Mouse (Mus musculus) c-Kit-positive CD71-negative TER-119-negative erythroid progenitor cells, embryonic 14.5 days (primary cell): ENCODE measurements around the gene Ank2.
A peak's percentile ranks its signal among the peaks of the same experiment; 100 is the strongest.

Source experiments
- DNase-seq: peaks from one replicate; pipeline ENCODE4 v3.0.0-alpha.2; 2013; ENCODE audit warnings: low read depth

Ank2 gene

DNA sequence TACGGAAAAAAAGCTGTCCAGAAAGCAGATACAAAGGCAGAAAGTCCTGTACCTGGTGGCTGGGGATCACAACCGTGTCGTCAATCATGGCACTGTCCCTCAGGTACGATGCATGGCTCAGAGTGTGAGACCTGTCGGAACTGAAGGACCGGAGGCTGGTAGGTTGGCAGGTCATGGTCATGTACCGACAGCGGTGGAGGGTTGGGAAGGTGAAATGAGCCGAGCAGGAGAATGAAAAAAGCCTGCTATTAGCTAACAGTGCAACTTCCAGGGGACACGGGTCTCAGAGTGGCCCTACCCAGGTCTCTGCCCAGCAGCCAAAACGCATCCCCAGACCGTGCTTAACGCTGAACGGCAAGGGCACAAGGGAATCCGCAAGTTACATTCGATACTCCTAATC, 522.4 kb downstream of the Ank2 start:
- DNase-seq: no peak

DNA sequence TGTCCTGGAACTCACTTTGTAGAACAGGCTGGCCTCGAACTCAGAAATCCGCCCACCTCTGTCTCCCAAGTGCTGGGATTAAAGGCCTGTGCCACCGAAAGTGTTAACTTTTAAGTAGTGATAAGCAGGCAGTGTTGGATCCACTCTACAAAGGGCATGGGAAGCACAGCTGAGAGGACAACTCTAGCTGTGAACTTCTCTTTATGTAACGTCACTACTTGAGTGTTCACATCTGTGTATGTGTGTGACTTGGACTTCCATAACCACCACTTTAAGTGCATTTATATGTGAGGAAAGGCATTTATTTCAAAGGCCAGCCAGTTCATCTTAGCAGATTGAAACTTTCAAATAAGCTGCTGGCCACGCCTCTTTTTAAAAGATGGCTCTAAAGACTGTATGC, 523.7 kb downstream of the Ank2 start:
- no peak for DNase-seq

DNA sequence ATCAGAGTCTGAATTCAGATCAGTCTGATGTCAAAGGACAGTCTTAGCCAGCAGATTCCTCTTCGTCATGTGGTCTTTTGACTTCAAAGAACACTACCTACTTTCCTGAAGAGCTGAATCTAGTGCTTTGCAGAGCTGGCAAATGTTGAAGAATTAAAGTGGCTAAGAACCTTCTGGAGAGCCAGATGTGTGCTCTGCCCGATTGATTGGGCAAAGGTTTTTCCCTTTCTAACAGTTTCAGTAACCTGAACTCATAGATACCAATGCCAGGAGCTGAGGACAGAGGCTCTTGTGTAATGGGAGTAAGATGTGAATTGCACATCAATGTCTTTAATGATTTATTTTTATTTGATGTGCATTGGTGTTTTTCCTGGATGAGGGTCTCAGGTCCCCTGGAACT, 525.6 kb downstream of the Ank2 start:
- no peak for DNase-seq

DNA sequence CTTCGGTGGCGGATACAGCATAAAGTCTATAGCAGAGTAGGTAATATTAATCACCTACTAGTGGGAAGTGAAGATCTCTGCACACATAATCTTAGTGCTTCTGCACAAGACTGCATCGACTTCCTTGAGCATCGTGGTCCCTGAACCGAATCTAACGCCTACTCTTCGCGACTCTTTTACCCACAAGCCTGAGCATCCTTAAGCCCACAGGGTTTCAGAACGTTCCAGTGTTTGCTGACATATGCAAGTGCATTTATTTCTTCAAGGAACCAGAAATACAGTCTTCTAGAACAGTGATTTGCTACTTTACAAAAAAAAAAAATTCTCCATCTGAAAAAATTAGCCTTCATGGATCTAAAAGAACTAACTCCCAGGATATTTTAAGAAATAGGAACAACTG, 527.6 kb downstream of the Ank2 start:
- DNase-seq: no peak

DNA sequence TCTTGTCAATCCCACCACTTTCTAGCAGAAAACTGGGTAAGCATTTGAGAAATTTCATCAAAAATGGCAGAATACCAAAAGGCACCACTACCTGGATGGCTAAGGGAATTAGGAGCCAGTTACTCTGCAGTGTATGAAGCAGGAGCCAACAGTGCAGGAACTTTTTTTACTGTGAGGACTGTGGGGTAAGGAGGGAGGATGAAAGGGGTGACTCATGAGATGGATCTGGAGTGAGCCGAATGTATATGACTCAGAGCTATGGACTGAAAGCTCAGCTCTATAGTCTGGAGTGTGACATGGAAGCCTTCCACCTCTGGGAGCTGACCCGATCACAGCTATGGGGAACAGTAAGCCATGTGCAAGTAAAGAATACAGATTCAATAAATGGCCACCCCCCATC, 530.4 kb downstream of the Ank2 start:
- no peak for DNase-seq

DNA sequence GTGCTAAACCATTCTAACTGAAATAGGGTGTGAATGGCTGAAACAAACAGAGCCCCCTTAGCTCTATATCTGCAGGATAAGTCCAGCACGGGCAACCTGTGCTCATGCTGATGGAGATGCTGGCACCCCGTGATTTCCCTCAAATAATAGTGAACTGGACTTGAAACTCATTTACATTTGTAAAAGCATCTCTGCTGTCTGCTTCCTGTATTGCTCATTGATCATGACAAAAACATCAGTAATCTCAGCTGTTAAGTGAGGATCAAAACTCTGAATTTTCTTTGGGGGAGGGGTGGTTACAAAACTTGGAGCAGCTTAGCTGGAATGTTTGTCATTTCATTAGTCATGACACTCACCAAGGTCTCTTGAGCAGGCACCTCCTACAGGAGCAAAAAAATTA, 533.4 kb downstream of the Ank2 start:
- DNase-seq: no peak

DNA sequence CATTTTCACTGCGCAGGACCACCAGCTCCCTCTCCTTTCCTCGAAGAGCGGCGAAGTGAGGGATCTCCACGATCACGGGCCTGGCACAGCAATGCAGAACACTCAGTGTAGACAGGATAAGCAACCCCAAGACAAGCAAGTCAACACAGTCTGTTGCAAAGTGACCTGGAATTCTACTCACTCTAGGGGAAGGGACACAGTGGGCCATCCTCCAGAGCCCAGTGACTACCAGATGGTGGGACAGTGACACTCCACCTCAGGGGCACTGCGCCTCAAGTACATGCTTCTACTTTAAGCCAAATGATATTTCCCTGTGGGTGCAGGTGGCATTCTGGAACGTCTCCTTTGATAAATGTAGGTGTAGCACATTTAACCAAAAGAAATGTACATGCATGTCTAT, 536.8 kb downstream of the Ank2 start:
- DNase-seq: no peak

DNA sequence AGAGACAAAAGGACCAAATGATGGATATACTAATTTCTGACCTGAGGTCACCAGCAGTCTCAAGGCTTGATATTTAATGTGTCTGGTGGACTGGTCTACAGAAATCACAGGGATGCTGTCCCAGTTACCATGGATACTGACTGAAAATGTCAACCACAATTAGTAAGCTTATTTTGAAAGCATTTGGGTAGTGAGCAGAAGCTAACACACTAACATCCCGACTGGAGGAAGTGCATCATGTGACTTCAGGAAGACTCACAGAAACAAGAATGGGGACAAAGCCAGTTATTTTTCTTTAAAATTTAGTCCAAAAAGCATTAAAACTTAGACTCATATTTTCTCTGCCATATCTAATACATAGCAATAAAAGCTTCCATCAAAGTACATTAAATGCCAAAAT, 546.5 kb downstream of the Ank2 start:
- DNase-seq: no peak

DNA sequence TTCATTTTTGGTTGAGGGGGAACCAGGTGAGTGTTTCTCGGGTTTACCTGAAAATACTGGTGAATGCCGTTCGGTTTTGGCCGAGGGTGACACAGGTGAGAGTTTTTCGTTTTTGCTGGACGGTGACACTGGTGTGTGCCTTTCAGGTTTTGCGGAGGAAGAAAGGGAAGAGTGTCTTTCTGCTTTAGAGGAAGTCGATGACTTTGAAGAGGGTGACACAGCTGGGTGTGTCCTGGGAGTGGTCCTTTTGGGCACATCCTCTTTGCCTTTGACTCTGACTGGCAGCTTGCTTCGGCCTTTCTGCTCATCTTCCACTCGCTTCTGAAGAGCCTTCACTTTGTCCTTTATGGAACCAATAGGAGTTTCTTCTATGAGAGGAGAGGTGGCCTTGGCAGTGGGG, 552.6 kb downstream of the Ank2 start:
- no peak for DNase-seq

DNA sequence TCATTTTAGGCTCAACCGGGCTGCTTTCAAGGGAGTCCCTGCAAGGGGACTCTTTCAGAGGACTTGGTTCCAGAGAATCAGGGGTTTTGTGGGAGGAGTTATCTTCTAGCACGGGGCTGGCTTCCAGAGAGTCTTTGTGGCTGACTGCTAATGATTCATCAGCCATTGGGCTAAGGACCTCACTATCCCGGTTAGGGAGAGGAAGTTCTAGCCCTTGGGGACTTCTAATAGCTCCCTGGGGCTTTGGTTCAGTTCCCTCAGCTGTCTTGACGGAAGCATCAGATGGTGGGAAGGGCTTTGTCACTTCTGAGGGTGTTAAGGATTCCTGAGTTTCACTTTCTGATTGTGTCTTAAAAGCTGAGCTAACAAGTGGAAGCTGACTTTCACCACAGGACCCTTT, 554.3 kb downstream of the Ank2 start:
- DNase-seq: peak; percentile 6

DNA sequence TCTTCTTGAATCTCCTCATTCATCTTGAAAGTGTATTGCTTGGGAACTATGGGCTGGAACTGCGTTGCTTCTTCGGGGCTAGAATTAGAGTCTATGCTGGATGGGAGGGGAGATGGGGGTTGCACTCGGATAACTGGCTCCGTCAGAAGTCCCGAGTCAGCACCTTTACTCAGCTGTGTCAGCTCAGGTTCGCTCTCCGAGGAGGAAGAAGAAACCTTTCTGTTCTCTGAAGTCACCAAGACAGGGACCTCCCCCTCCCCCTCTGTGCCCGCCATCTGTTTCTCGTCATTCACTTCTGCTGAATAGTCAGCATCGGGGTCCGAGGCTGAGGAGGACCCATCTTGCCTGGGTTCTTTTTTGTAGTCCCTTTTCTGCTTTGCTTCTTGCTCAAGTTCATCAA, 555.1 kb downstream of the Ank2 start:
- DNase-seq: no peak

DNA sequence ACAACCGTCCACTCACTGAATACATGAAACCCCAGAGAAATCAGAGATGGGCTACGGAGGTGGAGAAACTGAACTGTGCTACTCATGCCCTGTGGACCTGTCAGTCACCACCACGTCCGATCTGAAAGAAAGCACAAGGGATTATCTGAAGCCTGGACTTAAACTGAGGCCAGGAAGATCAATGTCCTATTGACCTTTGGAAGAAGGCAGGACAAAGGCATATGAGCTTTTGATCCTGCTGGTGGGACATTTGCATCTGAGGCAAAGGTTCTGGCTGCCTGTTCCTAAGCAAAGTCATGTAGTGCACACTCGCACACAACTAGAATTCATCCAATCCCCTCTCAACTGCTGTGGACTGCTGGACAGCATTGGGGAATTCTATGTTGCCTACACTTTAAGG, 558.7 kb downstream of the Ank2 start:
- DNase-seq: no peak

DNA sequence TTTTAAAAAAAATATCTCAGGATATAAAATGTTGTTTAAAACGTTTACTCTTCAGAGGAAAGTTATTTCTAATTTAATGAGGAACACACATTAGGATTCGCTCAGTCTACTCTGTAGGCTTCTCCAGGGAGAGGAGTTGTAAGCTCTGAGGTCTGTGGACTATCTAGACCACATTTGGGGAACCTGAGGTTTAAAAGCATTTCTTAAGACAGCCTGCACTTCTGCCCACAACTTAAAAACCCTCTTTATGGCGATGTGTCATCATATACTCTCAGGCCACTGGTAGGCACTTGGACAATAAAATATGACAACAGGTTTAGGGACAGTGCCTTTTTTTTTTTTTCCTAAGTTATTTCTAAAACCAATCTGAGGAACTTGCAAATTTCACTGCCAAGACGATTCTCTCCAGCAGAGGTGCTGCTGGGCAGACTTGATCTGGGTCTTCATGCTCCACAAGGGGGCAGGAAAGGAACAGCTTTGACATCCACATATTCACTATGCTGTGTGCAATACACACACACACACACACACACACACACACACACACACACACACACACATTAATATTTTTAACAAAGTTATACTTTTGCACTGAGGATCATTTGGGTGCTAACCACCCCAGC, 567.2 kb downstream of the Ank2 start:
- peak; percentile 56 for DNase-seq

DNA sequence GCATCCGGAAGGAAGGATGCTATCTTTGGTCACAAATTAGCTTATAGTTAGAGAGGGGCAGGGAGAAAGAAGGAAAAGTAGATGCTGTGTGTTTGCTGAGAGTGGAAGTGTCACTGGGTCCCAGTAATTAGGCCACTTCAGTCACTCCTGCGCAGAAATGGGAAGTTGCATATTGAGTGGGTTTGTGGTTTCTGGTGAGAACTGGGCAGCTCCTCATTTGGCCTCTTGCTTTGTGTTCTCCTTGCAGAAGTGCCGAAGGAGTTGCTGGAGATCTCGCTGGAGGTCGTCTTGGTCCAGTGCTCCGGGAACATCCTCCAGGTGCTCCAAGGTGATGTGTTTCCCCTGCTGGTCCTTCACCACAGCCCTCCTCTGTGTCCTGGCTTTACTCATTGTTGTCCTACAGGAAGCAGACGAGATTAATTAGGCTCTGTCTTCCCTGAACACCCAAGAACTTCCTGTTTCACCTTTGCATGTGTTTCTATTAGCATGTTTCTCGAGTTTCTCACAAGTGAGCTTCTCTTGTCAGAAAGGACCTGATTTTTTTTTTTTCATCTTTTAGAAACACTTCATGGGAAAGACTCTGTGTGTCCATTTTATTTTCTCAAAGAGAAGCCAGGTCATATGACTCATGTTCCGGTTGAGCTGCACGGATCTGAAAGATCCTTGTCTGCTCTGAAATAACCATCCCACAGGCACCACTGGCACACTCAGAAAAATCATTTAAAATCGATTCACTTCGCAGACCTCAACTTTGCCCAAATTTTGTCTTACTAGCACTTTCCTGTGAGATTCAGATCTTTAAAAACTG, 575.4 kb downstream of the Ank2 start:
- DNase-seq: peak; percentile 14

DNA sequence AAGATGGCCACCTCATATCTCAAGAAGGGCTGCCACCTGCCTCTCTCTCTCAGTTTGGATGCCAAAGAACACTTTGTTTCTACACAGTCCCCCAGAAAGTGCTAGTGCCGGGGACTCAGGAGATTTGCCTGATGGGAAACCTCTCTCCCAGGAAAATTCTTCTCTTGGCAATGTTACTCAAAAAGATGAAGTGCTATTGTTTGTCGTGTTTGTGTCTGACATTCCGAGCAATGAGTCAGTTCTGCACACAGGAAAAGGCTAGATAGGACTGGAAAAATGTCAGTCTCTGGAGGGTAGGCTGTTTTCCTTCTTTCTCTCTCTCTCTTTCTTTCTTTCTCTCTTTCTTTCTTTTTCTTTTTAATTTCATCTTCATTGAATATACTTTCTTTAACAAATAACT, 577.2 kb downstream of the Ank2 start:
- no peak for DNase-seq

DNA sequence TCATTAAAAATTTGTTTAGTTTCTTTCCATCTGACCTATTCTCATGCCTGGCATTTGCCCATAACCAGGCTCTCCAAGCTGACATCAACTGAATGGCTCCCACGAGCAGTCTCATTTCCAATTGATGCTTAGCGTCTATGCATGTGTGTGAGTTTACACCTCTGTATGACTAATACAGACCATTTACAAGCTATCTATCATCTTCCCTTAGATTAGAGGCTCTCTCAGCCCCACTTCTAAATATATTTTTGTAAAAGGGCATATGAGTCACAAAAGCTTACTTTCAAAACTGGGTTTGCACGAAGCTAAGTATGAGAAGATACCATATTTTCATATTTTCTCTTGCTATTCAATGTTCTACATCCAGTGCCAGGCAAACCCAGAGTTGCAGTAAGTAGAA, 578.9 kb downstream of the Ank2 start:
- no peak for DNase-seq

DNA sequence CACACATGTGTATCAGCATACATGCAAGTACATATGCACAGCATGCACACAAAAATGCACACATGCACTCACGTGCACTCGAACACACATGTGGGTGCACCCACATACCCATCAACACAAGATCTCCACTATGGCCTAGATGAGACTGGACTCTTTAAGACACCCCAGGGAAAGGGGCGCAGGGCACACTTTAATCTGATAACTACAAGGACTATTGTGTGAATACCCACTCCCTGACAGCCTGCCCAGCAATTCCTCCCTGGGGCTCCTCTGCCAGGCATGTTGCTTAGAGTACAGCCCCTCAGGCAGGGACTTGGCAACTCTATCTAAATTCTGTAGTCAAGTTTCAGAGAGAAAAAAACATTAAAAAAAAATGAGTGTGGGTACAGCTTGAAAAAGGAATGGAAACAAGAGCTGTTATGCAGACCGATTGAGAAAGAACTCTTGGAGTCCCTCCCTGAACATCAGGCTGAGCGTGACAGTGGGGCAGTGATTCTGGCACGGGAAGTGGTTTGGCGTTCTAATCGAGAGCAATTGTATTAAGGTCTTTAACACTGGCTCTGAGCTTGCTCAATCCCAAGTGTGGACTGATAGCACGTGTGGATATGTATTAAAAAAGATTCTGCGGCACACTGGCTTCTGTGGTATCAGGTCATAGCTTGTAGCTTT, 580.2 kb downstream of the Ank2 start:
- DNase-seq: no peak

DNA sequence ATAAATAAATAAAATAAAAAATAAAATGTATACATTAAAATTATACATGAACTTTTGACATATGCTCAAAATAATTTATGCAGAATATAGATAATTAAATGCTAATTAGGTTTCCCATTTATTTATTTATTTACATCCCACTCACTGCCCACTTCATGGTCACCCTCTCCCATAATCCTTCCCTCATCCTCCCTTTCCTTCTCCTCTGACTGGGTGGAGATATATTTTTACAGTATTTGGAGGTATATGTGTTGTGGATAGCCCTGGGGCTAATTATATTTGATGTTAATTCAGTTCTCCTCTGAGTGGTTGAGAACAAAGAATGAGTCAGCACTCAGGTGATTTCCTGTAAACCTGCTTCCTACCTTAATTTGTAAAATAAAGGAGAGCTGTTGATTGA, 582.8 kb downstream of the Ank2 start:
- DNase-seq: no peak

DNA sequence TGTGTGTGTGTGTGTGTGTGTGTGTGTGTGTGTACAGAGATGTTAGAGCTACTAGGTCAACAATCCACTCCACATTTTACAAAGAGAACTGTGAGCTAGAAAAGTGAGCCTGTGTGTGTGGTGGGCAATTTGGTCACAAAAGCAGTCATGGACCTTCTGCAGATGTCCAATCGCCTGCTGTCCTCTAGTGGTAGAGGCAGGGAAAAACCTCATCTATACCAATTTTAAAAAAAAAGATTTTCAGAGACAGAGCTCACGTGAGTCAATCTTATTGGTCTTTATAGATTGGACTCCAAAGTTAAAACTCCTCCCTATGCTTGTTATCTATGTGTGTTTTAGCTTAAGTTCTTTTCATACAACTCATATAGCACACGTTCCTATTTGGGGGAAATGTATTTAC, 595.6 kb downstream of the Ank2 start:
- peak; percentile 35 for DNase-seq

DNA sequence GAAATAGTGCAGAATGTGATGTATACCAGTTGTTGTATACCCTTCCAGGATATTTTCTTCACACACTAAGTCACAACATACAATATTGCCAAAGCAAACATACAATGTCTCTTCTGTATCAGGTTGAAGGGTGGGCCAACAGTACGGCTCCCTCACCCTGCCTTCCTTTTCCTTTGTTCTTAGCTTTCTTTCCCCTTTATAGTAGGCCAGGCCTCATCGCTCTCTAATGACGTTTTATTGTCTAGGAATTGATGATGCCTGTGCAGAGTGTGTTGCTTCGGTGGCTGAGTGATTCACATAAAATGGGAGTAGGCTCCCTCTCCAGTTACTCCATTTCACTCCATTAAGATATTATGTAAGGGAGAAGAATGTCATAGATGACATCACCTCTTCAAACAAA, 612.5 kb downstream of the Ank2 start:
- no peak for DNase-seq

DNA sequence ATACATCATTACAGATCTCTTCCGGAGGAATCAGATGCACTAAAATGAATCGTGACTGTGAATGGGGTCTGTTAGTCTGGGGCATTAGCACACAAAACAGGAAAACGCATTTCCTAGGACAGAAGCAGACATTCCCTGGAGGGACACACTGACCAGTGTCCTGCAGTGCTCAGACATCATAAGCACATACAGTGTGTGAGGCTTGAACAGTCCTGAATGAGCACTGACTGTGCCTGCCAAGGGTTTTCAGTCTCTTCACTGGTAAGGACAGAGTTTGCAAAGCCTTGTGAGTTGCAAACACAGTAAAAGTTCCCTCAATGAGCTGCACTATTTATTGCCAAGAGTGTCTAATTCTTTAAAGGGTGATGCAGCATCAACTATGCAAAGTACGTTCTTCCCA, 613.1 kb downstream of the Ank2 start:
- no peak for DNase-seq

DNA sequence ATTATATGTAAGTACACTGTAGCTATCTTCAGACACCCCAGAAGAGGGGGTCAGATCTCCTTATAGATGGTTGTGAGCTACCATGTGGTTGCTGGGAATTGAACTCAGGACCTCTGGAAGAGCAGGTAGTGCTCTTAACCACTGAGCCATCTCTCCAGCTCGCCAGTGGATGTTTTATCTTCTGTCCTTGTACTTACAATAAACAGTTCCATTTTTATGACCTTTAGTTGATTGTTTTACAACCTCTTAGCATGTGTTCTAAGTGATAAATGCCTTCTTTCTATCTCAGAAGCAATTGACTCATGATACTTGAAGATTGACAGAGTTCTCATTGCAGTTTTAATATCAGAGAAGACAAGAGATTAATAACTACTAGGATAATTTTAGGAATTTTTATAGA, 620.9 kb downstream of the Ank2 start:
- DNase-seq: no peak
